Mouse (Mus musculus) hindbrain, embryonic 11.5 days (tissue): ENCODE measurements at regions not wholly inside any gene's neighbourhood (a gene's known extent, or its start where the extent isn't known, plus 50 kb on each side); places are given as distances from the start of the nearest gene placed in this dataset.

Source experiments
- ATAC-seq: fragments of 200-750 bp; cut with Nextera tagmentation; 2 replicates; pipeline ENCODE4 v1.8.0; 2017; ENCODE audit warnings: mild to moderate bottlenecking, moderate TSS enrichment, moderate library complexity; ENCODE audit not compliant: low FRiP score
- DNase-seq: peaks from one replicate; pipeline ENCODE4 v3.0.0-alpha.2; 2015; ENCODE audit warnings: low spot score
- H3K27ac ChIP-seq: fragments of 300-500 bp; sonication (generic); 2 replicates; pipeline ENCODE4 v1.5.1; 2014; ENCODE audit warnings: mild to moderate bottlenecking, low read depth, low read length
- H3K27me3 ChIP-seq: fragments of 300-500 bp; sonication (generic); 2 replicates; pipeline ENCODE4 v1.6.1; 2014; ENCODE audit warnings: mild to moderate bottlenecking, low read length, moderate library complexity, mixed read lengths; ENCODE audit not compliant: control insufficient read depth, insufficient read depth
- H3K36me3 ChIP-seq: fragments of 300-500 bp; sonication (generic); 2 replicates; pipeline ENCODE4 v1.6.1; 2014; ENCODE audit warnings: mild to moderate bottlenecking, low read length, moderate library complexity, mixed read lengths; ENCODE audit not compliant: control insufficient read depth, insufficient read depth
- H3K4me1 ChIP-seq: fragments of 300-500 bp; sonication (generic); replicated peaks from 2 replicates; pipeline ENCODE4 v1.6.1; 2014; ENCODE audit warnings: low read length, mixed read lengths; ENCODE audit not compliant: control insufficient read depth, insufficient read depth
- H3K4me2 ChIP-seq: fragments of 300-500 bp; sonication (generic); replicated peaks from 2 replicates; pipeline ENCODE4 v1.6.1; 2014; ENCODE audit warnings: mild to moderate bottlenecking, low read depth, low read length
- H3K4me3 ChIP-seq: fragments of 300-500 bp; sonication (generic); 2 replicates; pipeline ENCODE4 v1.5.1; 2014; ENCODE audit warnings: low read depth, low read length
- H3K9ac ChIP-seq: fragments of 300-500 bp; sonication (generic); 2 replicates; pipeline ENCODE4 v1.6.1; 2014; ENCODE audit warnings: low read depth, low read length
- H3K9me3 ChIP-seq: fragments of 300-500 bp; sonication (generic); 2 replicates; pipeline ENCODE4 v1.6.1; 2016; ENCODE audit warnings: low read length; ENCODE audit not compliant: control insufficient read depth
- WGBS: fragments of 180-500 bp; shearing (Covaris S2); extraction: QIAGEN DNeasy Blood & Tissue Kit; methylation state at CpG from one replicate; pipeline ENCODE4 v1.1.7; 2014; 5-methylcytosine and 5-hydroxymethylcytosine counted together

DNA sequence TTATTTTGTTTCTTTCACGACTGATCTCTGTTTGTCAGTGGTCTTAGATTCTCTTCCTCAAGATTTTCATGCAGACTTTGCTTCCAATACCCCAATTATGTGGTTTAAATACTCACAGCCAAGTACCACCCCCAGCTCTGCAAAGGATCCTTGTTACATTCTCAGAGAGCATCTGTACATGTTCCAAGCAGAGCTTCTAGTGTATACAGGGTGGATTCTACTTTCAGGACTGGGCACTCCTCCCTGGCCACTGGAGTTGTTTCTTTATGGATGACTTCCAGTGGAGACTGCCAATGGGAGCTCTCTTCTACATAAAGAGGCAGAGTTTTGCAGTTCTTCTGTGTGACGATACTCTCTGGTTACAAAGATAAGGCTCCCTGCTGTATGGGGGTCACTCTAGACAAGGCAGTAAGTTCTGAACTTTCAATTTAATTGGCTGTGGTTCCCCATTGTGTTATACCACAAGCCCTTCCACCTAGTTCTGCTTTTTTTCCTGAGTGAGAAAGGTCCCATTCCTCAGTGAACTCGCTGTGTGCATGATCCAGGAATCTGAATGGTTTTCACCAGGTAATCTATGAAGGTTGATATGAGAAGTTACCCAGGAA lies 240.4 kb upstream of the Kcnj16 start:
- ATAC-seq (no peak), DNase-seq (no peak)
- Histone ChIP-seq H3K9ac (no peak overlapping the region), H3K36me3 (no peaks in the 10 kb centered on the region), H3K27ac (no peak overlapping the region), H3K4me2 (no peak overlapping the region), H3K9me3 (no peaks in the 10 kb centered on the region), H3K27me3 (no peaks in the 10 kb centered on the region), H3K4me3 (no peak overlapping the region), H3K4me1 (no peaks in the 10 kb centered on the region)
- 83% methylated on average over 3 of the region's 3 CpGs for WGBS

DNA sequence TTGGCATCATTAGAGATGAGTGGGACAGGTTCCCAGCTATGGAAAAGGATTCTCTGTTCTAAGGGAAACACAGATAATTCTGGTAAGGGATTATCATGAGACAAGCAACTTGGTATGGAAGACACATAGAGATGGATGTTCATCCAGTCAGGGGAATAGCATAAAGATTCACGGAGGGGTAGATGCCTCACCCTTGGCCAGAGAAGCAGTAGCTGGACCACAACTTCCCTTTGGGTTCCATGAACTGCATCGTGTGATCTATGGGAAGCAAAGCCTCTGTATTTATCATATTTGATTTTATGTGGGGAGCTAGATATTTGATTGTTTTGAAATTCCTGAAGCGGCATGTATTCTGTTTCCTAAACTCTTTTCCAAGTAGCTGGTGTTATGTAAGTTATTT lies 236.3 kb upstream of the Kcnj16 start:
- no peaks in the 10 kb centered on the region for H3K36me3 ChIP-seq
- H3K27ac ChIP-seq, result no peak overlapping the region
- no peaks in the 10 kb centered on the region for H3K9me3 ChIP-seq
- H3K27me3 ChIP-seq, result no peaks in the 10 kb centered on the region
- H3K9ac ChIP-seq, result no peak overlapping the region
- DNase-seq (no peak), ATAC-seq (no peak)
- H3K4me1 ChIP-seq, result no peaks in the 10 kb centered on the region
- H3K4me3 ChIP-seq, result no peak overlapping the region
- 91% methylated on average over 3 of the region's 3 CpGs for WGBS
- H3K4me2 ChIP-seq, result no peak overlapping the region

DNA sequence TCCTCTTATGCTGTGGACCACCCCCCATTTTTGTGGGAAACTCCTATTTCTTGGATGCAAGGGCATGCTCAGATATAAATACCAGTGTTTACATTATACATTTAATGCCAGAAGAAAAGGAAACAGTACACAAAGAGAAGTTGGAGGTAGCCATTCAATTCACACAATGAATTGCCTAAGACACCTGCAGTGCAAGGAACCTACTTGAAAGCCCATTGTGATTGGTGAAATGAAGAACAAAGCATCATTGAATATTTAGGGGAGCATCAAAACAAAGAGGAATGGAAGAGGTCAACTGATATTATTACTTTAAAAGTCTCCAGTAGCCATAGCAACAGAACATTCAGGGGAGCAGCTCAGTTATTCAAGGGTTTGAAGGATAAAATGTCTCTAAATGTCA lies 193.7 kb upstream of the Kcnj16 start:
- Histone ChIP-seq H3K27me3 (no peaks in the 10 kb centered on the region), H3K9ac (no peak overlapping the region), H3K4me3 (no peak overlapping the region), H3K36me3 (no peaks in the 10 kb centered on the region), H3K9me3 (no peaks in the 10 kb centered on the region), H3K4me2 (no peak overlapping the region), H3K4me1 (no peaks in the 10 kb centered on the region), H3K27ac (no peak overlapping the region)
- ATAC-seq (no peak), DNase-seq (no peak)

DNA sequence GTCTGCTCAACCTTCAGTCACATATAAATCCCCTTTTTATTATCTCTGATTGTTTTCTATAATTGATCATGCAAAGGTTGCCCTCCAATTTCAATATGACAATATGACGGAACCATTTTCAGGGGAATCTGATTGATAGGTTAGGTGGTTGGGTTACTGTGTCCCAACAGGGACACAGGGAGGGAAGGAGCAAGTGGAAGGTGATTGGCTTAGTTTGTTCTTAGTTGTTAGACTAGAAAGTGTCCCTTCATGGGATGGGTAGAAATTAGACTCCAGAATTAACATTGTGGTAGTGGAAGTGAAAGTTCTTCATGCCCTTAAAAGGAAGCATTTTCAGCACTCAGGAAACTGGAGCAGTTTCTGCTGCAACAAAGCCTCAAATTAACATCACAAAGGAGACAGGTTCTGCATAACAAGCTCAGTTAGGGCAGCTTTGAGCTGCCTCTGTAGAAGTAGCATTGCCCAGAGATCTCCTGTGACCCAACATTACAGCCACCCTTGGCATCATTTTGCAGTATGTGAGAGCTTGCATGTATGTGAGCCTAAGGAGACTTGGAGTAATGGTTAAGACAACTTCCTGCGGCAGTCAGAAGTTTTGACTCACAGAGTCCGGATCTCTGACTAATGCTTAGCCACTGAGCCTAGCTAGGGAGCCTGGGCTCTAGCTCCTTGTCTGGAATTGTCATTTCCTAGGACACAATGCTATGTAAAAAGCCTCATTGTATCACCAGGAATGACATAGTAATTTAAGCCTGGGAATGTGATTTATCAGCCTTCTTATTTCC lies 186.1 kb upstream of the Kcnj16 start:
- ATAC-seq (no peak; the same call in 1 of the 2 replicates), DNase-seq (peak; percentile 29)
- no peak overlapping the region for H3K4me3 ChIP-seq
- WGBS, result 44% methylated on average over 3 of the region's 3 CpGs
- H3K27me3 ChIP-seq, result no peaks in the 10 kb centered on the region
- no peak overlapping the region for H3K27ac ChIP-seq
- no peaks in the 10 kb centered on the region for H3K9me3 ChIP-seq
- H3K4me1 ChIP-seq, result no peaks in the 10 kb centered on the region; the same call in 1 of the 2 replicates
- no peak overlapping the region for H3K4me2 ChIP-seq
- no peak overlapping the region for H3K9ac ChIP-seq
- no peaks in the 10 kb centered on the region for H3K36me3 ChIP-seq

DNA sequence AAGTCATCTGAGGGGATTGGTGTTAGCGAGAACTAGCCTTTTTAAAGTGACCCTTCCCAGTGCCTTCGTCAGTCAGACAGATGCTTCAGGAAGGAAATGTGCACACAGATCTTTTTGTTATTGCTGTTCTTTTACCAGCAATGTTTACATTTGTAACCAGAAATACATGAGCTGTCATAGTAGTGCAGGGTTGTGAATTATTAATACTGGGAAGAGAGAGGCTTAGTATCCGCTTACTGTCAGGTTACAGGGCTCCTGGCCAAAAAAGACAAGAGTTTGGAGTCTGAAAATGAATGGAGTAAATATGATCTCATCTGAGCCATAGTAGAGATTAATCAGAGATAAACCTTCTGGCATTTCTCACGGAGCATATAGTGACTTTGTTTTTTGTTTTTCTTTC lies 178.3 kb upstream of the Kcnj16 start:
- WGBS, result 88% methylated on average over 4 of the region's 4 CpGs
- H3K9ac ChIP-seq, result no peak overlapping the region
- H3K4me2 ChIP-seq, result no peak overlapping the region
- no peak overlapping the region for H3K4me3 ChIP-seq
- DNase-seq (no peak), ATAC-seq (no peak)
- H3K36me3 ChIP-seq, result no peaks in the 10 kb centered on the region
- H3K4me1 ChIP-seq, result no peaks in the 10 kb centered on the region
- no peaks in the 10 kb centered on the region for H3K27me3 ChIP-seq
- no peaks in the 10 kb centered on the region for H3K9me3 ChIP-seq
- H3K27ac ChIP-seq, result no peak overlapping the region

DNA sequence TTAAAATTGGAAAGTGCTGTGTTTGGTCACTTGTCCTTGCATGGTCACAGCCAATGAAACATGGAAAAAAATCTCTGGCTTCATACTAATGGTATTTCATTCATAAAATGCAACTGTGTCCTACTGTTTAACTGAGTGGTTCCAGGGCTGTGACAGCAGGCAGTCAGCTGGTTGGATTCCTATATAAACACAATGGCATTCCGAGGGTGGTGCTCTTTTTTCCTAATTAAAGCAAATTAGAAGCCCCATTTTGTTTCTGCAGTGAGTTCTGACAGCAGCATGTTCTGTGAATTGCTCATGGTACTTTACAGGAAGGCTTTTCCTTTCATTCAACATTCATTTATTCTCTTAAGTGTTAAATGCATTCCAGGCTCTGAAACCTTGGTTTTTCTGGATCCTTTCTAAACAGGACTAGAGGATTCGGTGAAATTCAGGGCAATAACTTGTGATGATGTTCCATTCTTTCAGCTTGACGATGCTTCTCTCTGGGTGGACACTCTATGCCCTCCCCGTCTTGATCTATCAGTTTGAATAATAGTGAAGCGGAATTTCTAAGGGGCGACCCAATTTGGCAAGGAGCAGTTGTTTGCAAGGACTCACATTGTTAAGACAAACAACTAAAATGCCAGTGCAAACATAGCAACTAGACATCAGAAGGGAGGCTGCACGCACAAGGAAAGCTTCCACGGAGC lies 167.8 kb upstream of the Kcnj16 start:
- H3K9ac ChIP-seq, result no peak overlapping the region
- H3K4me1 ChIP-seq, result no peaks in the 10 kb centered on the region
- H3K4me3 ChIP-seq, result no peak overlapping the region
- no peaks in the 10 kb centered on the region for H3K9me3 ChIP-seq
- ATAC-seq (no peak), DNase-seq (no peak)
- no peaks in the 10 kb centered on the region for H3K36me3 ChIP-seq
- H3K27ac ChIP-seq, result no peak overlapping the region
- no peaks in the 10 kb centered on the region for H3K27me3 ChIP-seq
- WGBS, result 59% methylated on average over 8 of the region's 8 CpGs
- no peak overlapping the region for H3K4me2 ChIP-seq

DNA sequence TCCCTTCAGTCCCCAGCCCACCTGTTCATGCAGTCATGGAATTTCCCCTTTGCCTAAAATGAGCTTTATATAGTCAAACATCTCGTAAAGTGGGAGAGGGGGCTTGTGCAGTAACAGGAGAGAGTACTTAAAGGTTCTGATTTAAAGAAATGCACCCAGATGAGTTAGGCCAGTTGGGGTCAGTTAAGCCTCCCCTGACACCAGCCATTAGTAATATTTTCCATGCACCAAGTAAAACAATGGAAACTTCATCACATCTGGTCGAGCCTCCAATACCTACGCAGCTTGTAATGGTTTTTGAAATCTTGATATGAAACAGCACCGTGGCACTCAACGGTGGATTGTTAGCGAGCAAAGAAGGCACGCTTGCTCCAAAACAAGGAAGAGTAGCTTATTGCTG lies 165.8 kb upstream of the Kcnj16 start:
- Histone ChIP-seq H3K9ac (no peak overlapping the region), H3K9me3 (no peaks in the 10 kb centered on the region), H3K27ac (no peak overlapping the region), H3K4me1 (no peaks in the 10 kb centered on the region), H3K27me3 (no peaks in the 10 kb centered on the region), H3K4me3 (no peak overlapping the region), H3K36me3 (no peaks in the 10 kb centered on the region), H3K4me2 (no peak overlapping the region)
- WGBS, result 87% methylated on average over 7 of the region's 7 CpGs
- DNase-seq (no peak), ATAC-seq (no peak)

DNA sequence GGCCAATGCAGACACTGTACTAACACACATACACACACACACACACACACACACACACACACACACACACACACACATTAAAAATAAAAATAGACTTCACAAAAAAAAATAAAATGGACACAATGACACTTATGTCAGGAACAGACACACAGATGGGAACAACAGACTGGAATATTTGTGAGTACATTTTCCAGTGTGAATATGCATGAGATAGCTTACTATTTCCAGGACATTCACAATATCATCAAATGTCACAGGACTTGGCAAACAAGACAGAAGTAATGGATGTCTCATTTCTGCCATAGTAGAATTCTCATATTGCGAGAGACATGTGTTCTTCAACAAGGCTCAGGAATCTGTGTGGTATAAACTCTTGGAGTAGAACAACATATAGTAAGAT lies 163.8 kb upstream of the Kcnj16 start:
- no peaks in the 10 kb centered on the region for H3K27me3 ChIP-seq
- WGBS, result 97% methylated on average over 1 of the region's 1 CpGs
- DNase-seq (no peak), ATAC-seq (no peak)
- H3K36me3 ChIP-seq, result no peaks in the 10 kb centered on the region
- H3K9me3 ChIP-seq, result no peaks in the 10 kb centered on the region
- H3K4me1 ChIP-seq, result no peaks in the 10 kb centered on the region
- H3K4me2 ChIP-seq, result no peak overlapping the region
- H3K27ac ChIP-seq, result no peak overlapping the region
- no peak overlapping the region for H3K9ac ChIP-seq
- H3K4me3 ChIP-seq, result no peak overlapping the region

DNA sequence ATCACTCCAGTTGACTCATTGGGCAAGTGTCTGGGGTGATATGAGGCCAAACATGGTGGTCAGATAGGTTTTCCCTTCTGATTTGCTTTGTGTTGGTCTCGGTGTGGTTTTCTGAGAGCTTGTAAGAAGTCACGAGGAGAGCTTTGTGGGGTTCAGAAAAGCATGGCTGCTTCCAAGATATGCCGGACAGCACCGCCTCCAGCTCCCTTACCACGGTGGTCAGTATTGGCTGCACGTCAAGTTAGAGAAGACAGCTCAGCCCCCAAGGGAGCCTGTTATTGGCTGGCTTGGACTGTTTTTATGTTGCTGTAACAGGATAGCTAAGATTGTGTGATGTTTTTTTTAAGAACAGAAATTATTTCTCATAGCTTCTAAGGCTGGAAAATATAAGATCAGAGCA lies 154.7 kb upstream of the Kcnj16 start:
- no peaks in the 10 kb centered on the region for H3K27me3 ChIP-seq
- ATAC-seq (no peak), DNase-seq (no peak)
- no peaks in the 10 kb centered on the region for H3K36me3 ChIP-seq
- H3K9ac ChIP-seq, result no peak overlapping the region
- H3K27ac ChIP-seq, result no peak overlapping the region
- H3K4me2 ChIP-seq, result no peak overlapping the region
- 87% methylated on average over 6 of the region's 6 CpGs for WGBS
- no peaks in the 10 kb centered on the region for H3K9me3 ChIP-seq
- no peak overlapping the region for H3K4me3 ChIP-seq
- no peaks in the 10 kb centered on the region for H3K4me1 ChIP-seq
